Mouse (Mus musculus) layer of hippocampus, adult 11-12 months (tissue): ENCODE results near the gene Tpd52l2.

Source experiments
- DNase-seq: peaks from one replicate; pipeline ENCODE4 v3.0.0; 2022; ENCODE audit warnings: low spot score

Tpd52l2 gene

GRCm38 (mm10) chr2:181541761-181542380, 44.9 kb downstream of the Tpd52l2 start:
- DNase-seq: no peak

GRCm38 (mm10) chr2:181546142-181546541, 49.2 kb downstream of the Tpd52l2 start:
- DNase-seq: no peak

GRCm38 (mm10) chr2:181548227-181548626, 51.3 kb downstream of the Tpd52l2 start:
- no peak for DNase-seq

- no peak for DNase-seq
Observed at GRCm38 (mm10) chr2:181548682-181549081, 51.7 kb downstream of the Tpd52l2 start.

GRCm38 (mm10) chr2:181550233-181550632, 53.3 kb downstream of the Tpd52l2 start:
- DNase-seq: no peak

GRCm38 (mm10) chr2:181553772-181554171, 56.8 kb downstream of the Tpd52l2 start:
- no peak for DNase-seq

GRCm38 (mm10) chr2:181567338-181567737, 70.4 kb downstream of the Tpd52l2 start:
- DNase-seq: no peak
